Mouse (Mus musculus) mesoderm, embryonic 11.5 days (tissue): ENCODE measurements at regions not wholly inside any gene's neighbourhood (a gene's known extent, or its start where the extent isn't known, plus 50 kb on each side); places are given as distances from the start of the nearest gene placed in this dataset.

Source experiments
- DNase-seq: peaks from one replicate; pipeline ENCODE4 v3.0.0-alpha.2; 2012; ENCODE audit warnings: low read depth, low spot score

DNA sequence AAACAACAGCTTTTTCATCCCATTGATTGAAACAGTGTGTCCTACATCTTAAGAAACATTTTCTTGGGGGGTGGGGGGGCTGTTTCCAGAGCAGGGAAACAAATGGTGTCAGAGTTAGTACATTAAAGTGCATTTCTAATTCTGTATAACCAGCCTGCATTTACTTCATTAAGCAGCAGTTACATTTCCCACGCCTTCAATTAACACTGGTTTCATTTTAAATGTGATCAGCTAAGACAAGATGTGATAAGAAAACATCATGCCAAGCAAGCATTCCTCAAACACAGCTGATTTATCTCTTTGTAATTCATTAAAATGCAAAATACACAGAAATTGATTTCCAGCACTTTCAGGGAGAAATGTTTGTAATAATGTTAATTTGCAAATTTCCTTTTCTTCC, 122.0 kb downstream of the Olfr1505 start:
- no peak for DNase-seq

DNA sequence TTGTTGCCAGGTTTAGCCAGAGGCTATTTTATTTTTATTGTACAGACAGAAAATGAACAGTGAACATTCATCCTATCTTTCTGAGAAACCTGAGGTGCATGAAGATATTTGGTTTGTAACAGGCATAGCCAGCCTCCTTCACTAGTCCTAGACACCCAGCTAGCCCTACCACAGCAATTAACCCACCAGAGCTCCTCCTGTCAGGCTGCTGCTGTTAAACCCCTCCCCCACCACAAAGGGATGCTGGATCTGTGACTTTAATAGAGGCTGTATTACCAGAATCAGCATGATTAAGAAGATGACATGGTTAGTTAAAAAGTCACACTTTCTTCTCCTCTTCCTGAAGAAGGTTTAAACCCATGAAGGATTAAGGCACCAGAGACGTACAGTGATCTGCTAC, 122.5 kb downstream of the Olfr1505 start:
- peak; percentile 4 for DNase-seq

DNA sequence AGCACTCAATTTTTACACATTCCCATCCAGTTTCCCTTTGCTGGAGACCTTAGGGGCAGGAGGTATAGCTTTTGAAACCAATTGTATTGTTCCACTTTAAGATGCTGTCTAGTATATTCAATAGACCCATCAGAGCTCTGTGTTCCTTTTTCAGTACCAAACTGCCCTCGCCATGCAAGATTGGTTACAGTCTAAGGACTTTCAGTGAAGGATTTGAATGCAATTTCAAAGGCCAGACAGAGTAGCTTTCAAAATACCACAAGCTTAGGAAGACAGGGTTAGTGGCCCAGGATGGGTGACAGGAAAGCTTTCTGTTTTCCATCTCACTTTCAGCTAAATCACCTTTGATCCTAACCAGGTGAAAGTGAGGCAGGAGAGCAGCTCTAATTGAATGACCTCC, 123.4 kb downstream of the Olfr1505 start:
- DNase-seq = no peak

DNA sequence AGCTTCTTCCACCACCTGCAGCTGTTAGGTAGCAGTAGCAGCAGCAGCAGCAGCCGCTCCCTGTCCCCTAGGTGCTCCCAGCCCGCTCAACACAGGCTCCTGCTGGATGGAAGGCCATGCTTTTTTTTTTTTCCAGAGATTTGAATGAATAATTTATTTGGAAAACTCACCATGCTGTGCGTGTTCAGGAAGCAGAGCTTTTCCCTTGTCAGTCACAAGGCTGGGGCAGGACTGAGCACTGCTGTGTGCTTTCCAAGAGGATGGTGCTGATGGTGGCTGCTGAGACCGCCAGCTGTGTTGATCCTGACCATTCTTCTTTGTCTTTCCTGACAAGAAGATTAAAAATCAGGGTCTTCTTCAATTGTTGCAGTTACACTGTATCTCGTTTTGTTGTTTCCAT, 129.4 kb downstream of the Olfr1505 start:
- DNase-seq = no peak

DNA sequence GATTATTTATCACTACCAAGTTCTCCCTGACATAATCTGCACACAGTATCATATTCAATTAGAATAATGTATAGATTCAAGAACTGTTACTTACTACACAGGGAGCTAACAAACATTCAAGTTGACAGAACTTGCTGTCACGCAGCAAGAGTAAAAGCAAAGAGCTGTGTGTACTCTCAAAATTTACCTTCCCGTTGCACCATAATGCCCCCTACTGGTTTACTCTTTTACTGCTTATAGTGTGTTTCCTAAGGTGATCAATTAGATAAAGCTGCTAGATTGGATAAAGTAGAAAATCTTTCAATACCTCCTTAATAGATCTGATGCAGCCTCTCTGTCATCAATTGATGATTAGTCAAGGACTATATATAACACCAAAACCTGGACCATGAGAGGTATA, 132.1 kb downstream of the Olfr1505 start:
- no peak for DNase-seq

DNA sequence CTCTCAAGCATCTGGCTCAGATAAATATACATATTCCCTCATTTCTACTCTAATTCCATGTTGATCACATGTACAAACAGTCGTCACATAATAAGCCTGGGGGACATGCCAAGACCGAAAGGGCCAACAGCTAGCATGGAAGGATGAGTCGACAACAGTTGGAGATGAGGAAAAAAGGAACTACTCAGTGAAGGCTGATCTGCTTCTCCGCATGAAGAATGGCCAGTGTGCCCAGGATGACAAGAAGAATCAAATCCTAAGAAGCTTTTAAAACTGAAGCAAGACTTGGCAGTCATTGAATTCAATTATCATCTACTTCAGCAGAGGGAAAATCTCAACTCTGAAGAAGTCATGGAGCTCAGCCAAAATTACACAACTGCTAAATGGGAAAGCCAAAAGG, 138.7 kb downstream of the Olfr1505 start:
- no peak for DNase-seq

DNA sequence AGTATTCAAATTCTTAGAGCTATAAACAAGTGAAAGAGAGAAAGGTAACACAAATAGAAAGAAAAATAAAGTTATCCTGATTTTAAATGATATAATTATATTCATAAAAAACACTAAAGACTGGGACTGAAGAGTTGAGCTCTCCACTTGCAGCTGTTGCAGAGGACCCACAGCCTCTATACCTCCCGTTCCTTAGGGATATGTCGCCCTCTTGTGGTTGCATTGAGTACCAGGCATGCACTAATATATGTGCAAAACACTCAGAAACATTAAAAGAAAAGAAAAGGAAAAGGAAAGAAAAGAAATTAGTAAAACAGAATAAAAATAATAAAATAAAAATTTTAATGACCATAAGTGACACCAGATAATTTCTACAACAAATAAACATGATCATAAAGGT, 167.2 kb downstream of the Olfr1505 start:
- DNase-seq = peak; percentile 50

DNA sequence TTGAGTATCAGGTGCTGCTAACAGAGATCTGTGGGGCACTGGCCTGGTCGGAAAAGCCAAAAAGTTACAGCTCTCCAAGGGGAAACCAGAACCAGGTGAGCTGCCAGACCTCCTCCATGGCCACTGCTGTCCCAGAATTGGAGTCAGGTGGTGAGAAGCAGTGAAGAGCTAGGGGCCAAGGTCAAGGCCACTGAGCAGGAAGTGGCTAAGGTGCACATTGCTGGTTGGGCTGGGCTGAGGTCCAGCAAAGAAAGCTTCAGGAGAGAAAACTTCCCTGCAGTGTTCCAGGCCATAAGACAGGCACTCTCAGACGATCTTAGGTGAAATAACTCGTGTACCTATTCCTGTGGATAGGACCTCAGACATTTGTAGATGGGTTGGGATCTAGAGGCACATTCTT, 171.4 kb downstream of the Olfr1505 start:
- DNase-seq = no peak

DNA sequence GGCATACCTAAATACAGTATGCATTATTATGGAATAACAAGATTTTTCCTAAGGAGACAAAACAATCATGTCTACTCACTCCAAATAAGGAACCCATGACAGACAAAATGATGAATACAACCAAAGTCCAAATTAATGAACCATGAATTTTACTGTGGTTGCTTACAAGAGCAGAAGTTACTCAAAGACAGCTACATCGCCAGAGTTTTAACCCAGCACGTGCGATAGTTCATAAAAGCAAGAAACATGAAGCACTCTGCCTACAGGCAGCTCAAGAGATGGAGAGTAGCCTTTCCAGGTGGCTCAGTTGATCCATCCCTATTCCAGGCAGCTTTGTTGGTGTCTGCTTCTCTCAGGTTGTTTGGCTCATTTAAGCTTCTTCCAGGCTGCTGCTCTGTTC, 176.8 kb downstream of the Olfr1505 start:
- no peak for DNase-seq

DNA sequence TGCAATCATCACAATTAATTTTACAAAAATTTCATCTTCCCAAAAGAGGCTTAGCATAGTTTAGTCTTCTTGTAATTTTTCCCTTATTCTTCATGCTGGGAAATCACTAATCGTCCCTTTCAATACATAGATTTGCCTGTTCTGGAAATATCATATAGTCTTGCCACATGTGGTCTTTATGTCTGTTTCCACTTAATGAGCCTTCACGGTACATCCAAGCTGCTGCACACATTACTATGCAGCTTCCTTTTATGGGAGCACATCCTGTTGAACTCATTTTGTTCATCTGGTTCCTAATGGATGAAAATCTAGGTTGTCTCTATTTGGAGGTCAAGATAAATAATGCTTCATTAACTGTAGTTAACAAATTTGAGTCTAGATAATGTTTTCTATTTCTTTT, 180.9 kb downstream of the Olfr1505 start:
- DNase-seq = peak; percentile 35

DNA sequence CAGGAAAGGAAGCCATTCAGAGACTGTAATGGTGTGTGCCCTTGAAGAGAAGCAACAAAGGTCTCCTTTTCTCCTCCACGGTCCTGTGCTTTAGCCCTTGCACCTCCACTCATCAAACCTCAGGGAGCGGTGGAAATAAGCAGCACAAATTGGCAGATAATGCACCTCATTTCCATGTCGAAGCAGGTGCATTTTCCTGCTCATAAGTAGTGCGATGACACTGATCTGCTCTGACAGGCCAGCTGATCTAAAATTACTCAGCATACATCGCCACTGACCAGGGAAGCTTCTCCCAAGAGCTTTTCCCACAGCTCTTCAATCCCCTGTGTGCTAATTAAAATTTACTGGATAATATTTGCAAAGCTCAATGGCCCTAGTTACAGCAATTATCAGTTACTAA, 182.9 kb downstream of the Olfr1505 start:
- DNase-seq = no peak

DNA sequence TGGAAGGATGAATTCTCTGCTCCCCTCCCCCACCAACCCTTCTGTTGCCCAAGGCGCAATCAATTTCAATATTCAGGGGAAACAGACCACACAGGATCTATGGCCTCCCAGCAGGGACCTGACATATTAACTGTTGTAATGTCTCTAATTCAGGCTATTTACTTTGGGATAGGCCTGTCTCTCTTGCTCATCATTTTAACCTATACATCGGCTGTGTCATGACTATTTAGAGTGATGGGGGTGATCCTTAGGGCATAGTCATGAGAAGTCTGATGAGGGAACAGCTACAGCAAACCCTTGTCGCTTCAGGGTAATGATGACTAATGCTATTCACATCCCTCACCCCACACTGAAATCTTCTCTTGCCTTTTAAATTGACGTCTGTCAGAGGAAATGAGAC, 195.8 kb downstream of the Olfr1505 start:
- peak; percentile 45 for DNase-seq

DNA sequence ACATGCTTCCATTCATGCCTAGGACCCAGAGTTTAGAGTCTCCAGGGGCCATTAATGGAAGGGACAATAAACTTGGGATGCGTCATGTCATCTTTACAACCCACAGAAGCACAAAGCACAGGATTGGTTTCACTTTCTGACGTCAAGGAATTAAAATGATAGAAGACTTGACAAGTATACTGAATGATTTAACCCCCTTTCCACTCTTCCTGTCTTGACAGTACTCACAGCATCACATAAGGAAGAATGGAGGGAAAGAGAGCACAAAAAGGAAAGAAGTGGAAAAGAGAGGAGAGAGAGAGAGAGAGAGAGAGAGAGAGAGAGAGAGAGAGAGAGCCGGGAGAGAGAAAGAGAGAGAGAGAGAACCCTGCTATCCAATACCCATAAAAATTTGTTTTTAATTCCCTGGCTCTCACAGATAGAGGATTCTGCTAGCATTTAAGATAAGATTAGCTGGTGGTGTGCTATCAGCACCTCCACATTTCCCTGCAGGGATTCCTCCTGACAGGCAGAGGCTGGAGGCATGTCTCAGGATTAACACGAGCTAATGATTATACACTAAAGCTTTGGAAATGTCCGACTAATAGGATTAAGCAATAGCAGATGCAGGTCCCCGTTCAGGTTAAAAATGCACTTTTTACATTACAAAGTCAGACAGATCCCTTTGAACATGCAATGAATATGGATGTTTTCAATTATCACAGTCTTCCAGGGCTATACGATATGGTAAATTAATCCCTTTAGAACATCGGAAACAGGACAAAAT, 210.2 kb downstream of the Olfr1505 start:
- DNase-seq = no peak

DNA sequence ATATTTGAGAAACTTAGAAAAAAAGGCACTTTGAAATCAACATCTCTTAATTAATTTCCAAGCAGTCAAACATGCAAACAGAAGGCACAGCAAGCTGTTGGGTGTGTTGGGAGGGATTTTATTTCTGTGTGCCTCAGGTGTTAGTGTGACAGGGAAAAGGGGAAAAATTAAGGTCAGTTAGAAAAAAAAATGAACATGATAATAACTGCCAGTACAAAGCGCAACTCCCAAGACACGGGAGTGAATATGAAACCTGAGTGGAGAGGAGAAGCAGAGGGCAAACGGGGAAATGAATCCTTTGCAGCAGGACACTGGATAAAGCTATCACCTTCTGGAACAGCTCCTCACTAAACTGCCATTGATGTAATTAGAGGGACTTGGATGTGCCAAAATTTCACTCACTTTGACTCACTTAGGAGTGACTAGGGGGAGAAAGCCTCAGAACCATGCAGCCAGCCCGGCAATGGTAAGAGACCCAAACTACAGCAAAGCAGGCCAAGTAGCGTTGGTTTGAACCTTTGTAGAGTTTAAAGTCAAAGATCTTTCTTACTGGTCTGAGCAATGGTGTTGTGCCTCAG, 211.0 kb downstream of the Olfr1505 start:
- no peak for DNase-seq

DNA sequence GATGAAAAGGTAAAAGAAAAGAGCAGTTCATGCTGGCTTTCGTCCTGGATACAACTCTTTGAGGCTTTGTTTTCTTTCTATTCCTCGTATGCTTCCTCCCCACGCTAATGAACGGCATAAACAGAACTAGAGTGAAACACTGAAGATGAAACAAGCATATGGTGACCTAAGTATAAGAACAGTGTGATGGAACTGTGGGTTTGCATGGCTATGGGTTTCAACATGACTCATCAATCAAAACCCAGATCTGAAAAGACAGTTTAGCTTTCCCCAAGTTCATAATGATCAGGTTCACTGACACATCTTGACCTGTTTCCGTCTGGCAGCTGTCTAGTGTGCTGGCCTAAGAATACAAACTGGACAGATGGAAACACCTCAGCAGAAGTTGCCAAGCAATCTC, 211.7 kb downstream of the Olfr1505 start:
- no peak for DNase-seq

DNA sequence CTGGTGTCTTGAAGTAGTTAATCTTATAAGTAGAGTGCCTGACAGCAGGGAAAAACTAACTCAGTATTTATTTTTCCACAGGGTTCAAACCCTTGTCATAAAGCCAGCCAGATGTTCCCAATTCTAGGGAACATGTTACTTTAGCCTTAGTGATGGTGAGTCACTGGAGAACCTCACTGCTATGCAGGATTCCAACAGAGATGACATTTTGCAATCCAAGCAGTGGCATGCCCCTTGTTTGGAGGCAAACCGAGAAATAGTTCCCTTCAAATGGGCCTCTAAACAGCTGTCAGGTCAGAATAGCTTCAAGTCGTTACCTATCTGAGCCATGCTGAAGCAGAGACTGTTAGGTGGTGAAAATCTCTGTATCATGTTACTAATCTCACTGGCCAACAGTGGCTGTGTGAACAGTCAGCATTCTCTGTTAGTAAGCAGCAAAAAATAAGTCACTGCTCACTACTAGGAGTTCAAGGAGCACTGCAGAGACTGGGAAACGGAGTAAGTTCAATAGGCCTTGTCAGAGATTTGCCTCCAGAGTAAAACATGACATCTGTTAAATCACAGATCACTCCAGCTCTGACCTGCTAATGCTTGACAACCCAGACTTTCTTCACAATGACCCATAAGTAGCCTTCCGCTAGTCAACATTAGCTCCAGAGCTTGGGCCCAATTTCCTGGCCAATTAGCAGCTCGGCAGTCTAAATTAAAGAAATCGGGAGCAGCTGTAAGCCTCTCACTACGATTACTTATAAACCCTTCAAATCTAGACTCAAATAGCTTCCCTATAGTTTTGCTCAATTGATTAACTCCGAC, 215.3 kb downstream of the Olfr1505 start:
- DNase-seq = peak; percentile 39

DNA sequence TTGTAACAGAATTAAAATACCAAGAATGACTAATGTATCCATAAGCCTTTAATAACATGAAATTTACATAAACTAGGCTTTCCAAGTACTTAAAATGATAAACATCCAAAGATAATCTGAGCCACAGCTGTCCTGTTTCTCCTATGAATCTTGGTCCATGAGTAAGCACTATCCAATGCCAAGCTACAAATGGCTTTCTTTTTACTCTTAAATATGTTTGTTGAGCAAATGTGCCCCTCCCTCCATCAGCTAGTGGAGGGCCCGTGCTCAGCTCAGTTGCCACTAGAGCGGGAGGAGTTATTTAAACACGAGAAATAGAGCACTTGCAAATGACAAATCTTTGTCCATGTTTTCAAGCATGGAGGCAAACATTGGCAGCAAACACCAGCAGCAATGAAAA, 247.9 kb downstream of the Olfr1505 start:
- no peak for DNase-seq

DNA sequence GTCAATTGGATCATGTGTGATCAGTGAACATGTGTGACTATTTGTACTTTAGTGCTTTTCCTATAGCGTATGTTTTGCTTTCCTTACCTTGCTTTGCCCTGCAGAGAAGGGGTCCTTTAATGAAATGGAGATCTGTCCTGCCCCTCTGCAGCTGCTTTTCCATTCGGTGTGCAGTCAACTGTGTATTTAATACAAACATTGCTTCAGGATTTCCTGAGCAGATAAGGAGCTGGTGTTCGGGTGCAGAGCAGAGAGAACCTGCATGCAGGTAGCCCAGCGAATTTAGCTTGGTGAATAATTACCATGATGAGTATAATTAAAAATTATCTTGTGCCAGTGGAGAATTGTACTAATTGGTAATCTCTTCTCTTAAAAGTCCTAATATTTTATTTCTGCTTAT, 249.4 kb downstream of the Olfr1505 start:
- peak; percentile 8 for DNase-seq

DNA sequence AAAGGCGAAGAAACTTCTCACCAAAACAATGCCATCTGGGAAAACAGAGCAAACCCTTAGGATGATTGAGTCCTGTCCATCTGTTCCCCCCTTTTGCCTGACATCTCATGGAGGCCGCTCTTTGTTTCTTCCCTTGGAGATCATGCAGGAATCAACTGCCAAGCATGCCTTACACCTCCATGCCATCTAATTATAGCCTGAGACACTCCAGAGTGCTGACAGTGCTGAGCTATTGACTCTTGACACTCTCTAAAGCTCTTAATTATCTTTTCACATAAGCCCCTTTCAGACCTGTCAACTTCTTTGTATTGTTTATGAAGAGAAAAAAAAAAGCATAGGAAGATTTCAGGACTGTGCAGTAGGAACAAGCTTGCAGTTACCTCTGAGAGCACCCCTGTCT, 252.4 kb downstream of the Olfr1505 start:
- DNase-seq = no peak

DNA sequence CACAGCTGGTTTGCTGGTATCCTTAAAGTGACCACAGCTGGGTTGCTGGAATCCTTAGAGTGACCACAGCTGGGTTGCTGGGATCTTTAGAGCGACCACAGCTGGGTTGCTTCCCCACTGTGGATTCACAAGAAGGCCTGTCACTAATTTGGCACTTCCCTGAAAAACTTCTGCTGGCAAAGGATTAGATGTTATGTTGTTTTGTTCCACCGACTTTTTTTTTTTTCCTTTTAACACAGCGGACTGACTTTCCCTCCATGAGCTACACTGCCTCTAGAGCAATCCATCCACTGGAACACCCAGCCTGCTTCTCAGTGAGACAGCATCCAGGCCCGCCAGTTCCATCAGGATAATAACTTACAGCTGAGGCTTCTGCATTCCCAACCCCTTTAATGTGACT, 266.9 kb downstream of the Olfr1505 start:
- DNase-seq = peak; percentile 35

DNA sequence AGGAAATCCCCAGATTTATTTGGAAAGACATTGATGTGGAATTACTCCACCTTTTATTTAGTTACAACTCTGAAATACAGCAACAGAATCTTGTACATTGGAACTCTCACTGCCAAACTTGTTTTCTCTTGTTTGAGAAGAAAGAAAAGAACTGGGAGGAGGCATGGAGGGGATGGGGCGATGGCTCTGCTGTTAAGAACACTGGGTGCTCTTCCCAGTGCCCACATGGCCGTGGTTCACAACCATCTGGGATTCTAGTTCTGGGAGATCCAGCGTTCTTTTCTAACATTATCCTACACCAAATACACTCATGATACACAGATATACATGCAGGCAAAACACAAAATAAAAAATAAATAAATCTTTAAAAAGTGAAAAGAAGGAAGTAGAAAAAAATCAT, 267.6 kb downstream of the Olfr1505 start:
- DNase-seq = no peak

DNA sequence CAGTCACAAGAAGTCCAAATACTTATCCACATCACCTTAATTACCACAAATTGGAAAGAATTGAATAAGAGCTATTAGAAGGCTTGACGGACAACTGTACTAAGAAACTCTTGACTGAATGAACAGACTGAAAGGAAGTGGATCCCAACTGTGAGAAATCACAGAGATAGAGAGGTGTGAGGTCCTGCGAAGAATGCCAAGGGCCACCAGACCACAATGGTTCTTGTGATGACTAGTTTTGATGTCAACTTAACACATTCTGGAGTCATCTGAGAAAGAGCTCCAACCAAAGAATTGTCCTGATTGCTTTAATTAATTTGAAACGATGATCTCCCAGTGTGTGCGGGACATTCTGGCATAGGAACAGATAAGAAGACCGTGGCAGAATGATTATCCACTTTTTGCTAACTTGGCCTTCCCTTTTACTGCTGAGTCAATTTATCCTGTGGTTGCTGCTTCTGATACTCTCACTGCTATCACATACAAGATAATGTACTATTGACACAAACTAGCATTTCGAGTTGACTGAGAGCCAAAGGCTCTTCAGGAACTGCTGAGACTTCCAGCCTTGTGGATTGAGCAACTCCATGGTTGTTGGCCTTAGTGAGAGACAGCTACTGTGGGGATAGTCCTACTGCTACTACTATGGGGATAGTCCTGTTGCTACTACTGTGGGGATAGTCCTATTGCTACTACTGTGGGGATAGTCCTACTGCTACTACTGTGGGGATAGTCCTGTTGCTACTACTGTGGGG, 268.5 kb downstream of the Olfr1505 start:
- no peak for DNase-seq
